Mouse (Mus musculus) liver, embryonic 11.5 days (tissue): ENCODE results near the gene Nsun6. TPM values are rescaled to one million over a fixed set of nuclear protein-coding genes. Genes with fewer than 3 reads are reported as not detected.

ENCODE experiments used
- ATAC-seq: fragments of 200-750 bp; cut with Nextera tagmentation; replicated peaks from 2 replicates; pipeline ENCODE4 v1.8.0; 2017; ENCODE audit warnings: moderate number of reproducible peaks, mild to moderate bottlenecking, moderate TSS enrichment, moderate library complexity; ENCODE audit not compliant: low FRiP score
- DNase-seq: peaks from one replicate; pipeline ENCODE4 v3.0.0-alpha.2; 2017; ENCODE audit warnings: low spot score
- H3K27ac ChIP-seq: fragments of 300-500 bp; sonication (generic); 2 replicates; pipeline ENCODE4 v1.5.1; 2014; ENCODE audit warnings: mild to moderate bottlenecking, low read depth, low read length, control low read depth
- H3K27me3 ChIP-seq: fragments of 300-500 bp; sonication (generic); replicated peaks from 2 replicates; pipeline ENCODE4 v1.6.1; 2014; ENCODE audit warnings: low read length, mixed read lengths; ENCODE audit not compliant: control insufficient read depth, insufficient read depth
- H3K36me3 ChIP-seq: fragments of 300-500 bp; sonication (generic); 2 replicates; pipeline ENCODE4 v1.6.1; 2014; ENCODE audit warnings: mild to moderate bottlenecking, low read length, moderate library complexity, mixed read lengths; ENCODE audit not compliant: control insufficient read depth, insufficient read depth
- H3K4me1 ChIP-seq: fragments of 300-500 bp; sonication (generic); replicated peaks from 2 replicates; pipeline ENCODE4 v1.6.1; 2014; ENCODE audit warnings: low read length, mixed read lengths; ENCODE audit not compliant: control insufficient read depth, insufficient read depth
- H3K4me2 ChIP-seq: fragments of 300-500 bp; sonication (generic); 2 replicates; pipeline ENCODE4 v1.6.1; 2014; ENCODE audit warnings: mild to moderate bottlenecking, control low read depth, moderate library complexity
- H3K4me3 ChIP-seq: fragments of 300-500 bp; sonication (generic); 2 replicates; pipeline ENCODE4 v1.5.1; 2014; ENCODE audit warnings: low read depth, low read length, control low read depth
- H3K9ac ChIP-seq: fragments of 300-500 bp; sonication (generic); 2 replicates; pipeline ENCODE4 v1.6.1; 2014; ENCODE audit warnings: low read depth, low read length, control low read depth
- H3K9me3 ChIP-seq: fragments of 300-500 bp; sonication (generic); 2 replicates; pipeline ENCODE4 v1.6.1; 2016; ENCODE audit warnings: low read length, inconsistent platforms, mixed read lengths; ENCODE audit not compliant: control insufficient read depth
- WGBS: fragments of 180-500 bp; shearing (Covaris S2); extraction: QIAGEN DNeasy Blood & Tissue Kit; methylation state at CpG from one replicate; pipeline ENCODE4 v1.1.7; 2014; 5-methylcytosine and 5-hydroxymethylcytosine counted together
- polyA plus RNA-seq: library from polyadenylated mRNA; unstranded; fragments of >200 nt; fragmentation: Nextera tagmentation; extraction: Ambion mirVana; gene quantifications from 2 replicates; pipeline ENCODE4 v1.2.1, GENCODE M21; 2014

The Nsun6 gene
- polyA plus RNA-seq, 1 experiment from 2014 or later = 9.3 TPM

GRCm38 (mm10) chr2:15026817-15027216 lies 28.1 kb downstream of the Nsun6 start:
- H3K9me3 ChIP-seq = no peaks in the 10 kb centered on the region
- ATAC-seq (no peak), DNase-seq (no peak)
- H3K36me3 ChIP-seq = peaks cover 2% of the 10 kb centered on the region; the same call in 1 of the 2 replicates
- H3K4me1 ChIP-seq = no peaks in the 10 kb centered on the region
- no peaks in the 10 kb centered on the region for H3K27me3 ChIP-seq
- WGBS = 88% methylated on average over 3 of the region's 3 CpGs
- H3K4me2 ChIP-seq = no peak overlapping the region
- no peak overlapping the region for H3K9ac ChIP-seq
- no peak overlapping the region for H3K27ac ChIP-seq
- no peak overlapping the region for H3K4me3 ChIP-seq

GRCm38 (mm10) chr2:15008072-15008471 lies 46.8 kb downstream of the Nsun6 start:
- Histone ChIP-seq H3K9ac (no peak overlapping the region), H3K4me3 (no peak overlapping the region), H3K4me1 (no peaks in the 10 kb centered on the region), H3K4me2 (no peak overlapping the region), H3K9me3 (no peaks in the 10 kb centered on the region), H3K27ac (no peak overlapping the region), H3K36me3 (no peaks in the 10 kb centered on the region), H3K27me3 (no peaks in the 10 kb centered on the region)
- DNase-seq (no peak), ATAC-seq (no peak)
- WGBS = 86% methylated on average over 1 of the region's 1 CpGs

GRCm38 (mm10) chr2:15007531-15007930 lies 47.3 kb downstream of the Nsun6 start:
- no peak overlapping the region for H3K9ac ChIP-seq
- no peaks in the 10 kb centered on the region for H3K27me3 ChIP-seq
- no peaks in the 10 kb centered on the region for H3K4me1 ChIP-seq
- H3K4me2 ChIP-seq = no peak overlapping the region
- ATAC-seq (no peak), DNase-seq (no peak)
- H3K4me3 ChIP-seq = no peak overlapping the region
- no peaks in the 10 kb centered on the region for H3K36me3 ChIP-seq
- no peaks in the 10 kb centered on the region for H3K9me3 ChIP-seq
- 88% methylated on average over 3 of the region's 3 CpGs for WGBS
- no peak overlapping the region for H3K27ac ChIP-seq

GRCm38 (mm10) chr2:14997836-14998235 lies 57.0 kb downstream of the Nsun6 start:
- Histone ChIP-seq H3K9ac (no peak overlapping the region), H3K27me3 (no peaks in the 10 kb centered on the region), H3K4me3 (no peak overlapping the region), H3K9me3 (no peaks in the 10 kb centered on the region), H3K27ac (no peak overlapping the region), H3K4me2 (no peak overlapping the region), H3K4me1 (no peaks in the 10 kb centered on the region), H3K36me3 (no peaks in the 10 kb centered on the region)
- ATAC-seq = no peak
- WGBS = 81% methylated on average over 5 of the region's 5 CpGs
- DNase-seq = no peak

- H3K4me3 ChIP-seq = no peak overlapping the region
- 86% methylated on average over 4 of the region's 4 CpGs for WGBS
- DNase-seq = no peak
- H3K36me3 ChIP-seq = no peaks in the 10 kb centered on the region
- no peak for ATAC-seq
- no peak overlapping the region for H3K9ac ChIP-seq
- no peaks in the 10 kb centered on the region for H3K9me3 ChIP-seq
- no peaks in the 10 kb centered on the region for H3K4me1 ChIP-seq
- no peak overlapping the region for H3K27ac ChIP-seq
- no peaks in the 10 kb centered on the region for H3K27me3 ChIP-seq
- no peak overlapping the region for H3K4me2 ChIP-seq
Observed at GRCm38 (mm10) chr2:14996036-14996435, 58.8 kb downstream of the Nsun6 start.

GRCm38 (mm10) chr2:14992531-14992930 lies 62.3 kb downstream of the Nsun6 start:
- H3K4me2 ChIP-seq = no peak overlapping the region
- no peaks in the 10 kb centered on the region for H3K4me1 ChIP-seq
- H3K27me3 ChIP-seq = no peaks in the 10 kb centered on the region
- H3K9ac ChIP-seq = no peak overlapping the region
- no peak overlapping the region for H3K27ac ChIP-seq
- ATAC-seq = no peak
- WGBS = 85% methylated on average over 4 of the region's 4 CpGs
- no peak for DNase-seq
- H3K4me3 ChIP-seq = no peak overlapping the region
- H3K36me3 ChIP-seq = no peaks in the 10 kb centered on the region
- H3K9me3 ChIP-seq = no peaks in the 10 kb centered on the region

- 81% methylated on average over 4 of the region's 4 CpGs for WGBS
- no peaks in the 10 kb centered on the region for H3K27me3 ChIP-seq
- no peaks in the 10 kb centered on the region for H3K4me1 ChIP-seq
- H3K9me3 ChIP-seq = no peaks in the 10 kb centered on the region
- H3K27ac ChIP-seq = no peak overlapping the region
- H3K9ac ChIP-seq = no peak overlapping the region
- ATAC-seq = no peak
- H3K4me3 ChIP-seq = no peak overlapping the region
- no peak for DNase-seq
- H3K4me2 ChIP-seq = no peak overlapping the region
- H3K36me3 ChIP-seq = no peaks in the 10 kb centered on the region
Observed at GRCm38 (mm10) chr2:14989350-14989749, 65.5 kb downstream of the Nsun6 start.

- Histone ChIP-seq H3K27ac (no peak overlapping the region), H3K36me3 (no peaks in the 10 kb centered on the region), H3K4me1 (no peaks in the 10 kb centered on the region), H3K27me3 (no peaks in the 10 kb centered on the region), H3K4me2 (no peak overlapping the region), H3K9ac (no peak overlapping the region), H3K4me3 (no peak overlapping the region), H3K9me3 (no peaks in the 10 kb centered on the region)
- 80% methylated on average over 4 of the region's 4 CpGs for WGBS
- ATAC-seq (no peak), DNase-seq (no peak)
Observed at GRCm38 (mm10) chr2:14988451-14988850, 66.4 kb downstream of the Nsun6 start.

GRCm38 (mm10) chr2:14984029-14984428 lies 70.8 kb downstream of the Nsun6 start:
- no peak for ATAC-seq
- Histone ChIP-seq H3K4me1 (no peaks in the 10 kb centered on the region), H3K9me3 (no peaks in the 10 kb centered on the region), H3K27ac (no peak overlapping the region), H3K4me3 (no peak overlapping the region), H3K4me2 (no peak overlapping the region), H3K27me3 (no peaks in the 10 kb centered on the region), H3K36me3 (no peaks in the 10 kb centered on the region), H3K9ac (no peak overlapping the region)
- no peak for DNase-seq
- 85% methylated on average over 11 of the region's 11 CpGs for WGBS
